Mouse (Mus musculus): Measurements from ENCODE around the gene Cd244a.
A peak's percentile ranks its signal among the peaks of the same experiment; 100 is the strongest.

GRCm38 (mm10) chr1:171619001-171619400 is 60.0 kb downstream of the Cd244a start:
- TF ChIP-seq CTCF (conservative IDR thresholded peaks at IDR 0.05 in 1 of 2, IDR thresholded peaks at IDR 0.05 in 1 of 2; ENCODE audit: low read depth in 2 of 2, low read length in 2 of 2) (no peak), MAX (IDR thresholded peaks at IDR 0.05; ENCODE audit: low read length) (peak; percentile 88), JUND (conservative IDR thresholded peaks at IDR 0.05; ENCODE audit: low read depth, low read length) (no peak)

Measured in CH12.LX (cell line).